Mouse (Mus musculus): Measurements from ENCODE around the gene Ankrd40. TPM values are rescaled to one million over a fixed set of nuclear protein-coding genes. Genes with fewer than 3 reads are reported as not detected.

Gene Ankrd40
- 22.9 and 24.5 TPM in 2 replicates for polyA plus RNA-seq (2015; fragmentation: Nextera tagmentation; extraction: Ambion mirVana)

DNA sequence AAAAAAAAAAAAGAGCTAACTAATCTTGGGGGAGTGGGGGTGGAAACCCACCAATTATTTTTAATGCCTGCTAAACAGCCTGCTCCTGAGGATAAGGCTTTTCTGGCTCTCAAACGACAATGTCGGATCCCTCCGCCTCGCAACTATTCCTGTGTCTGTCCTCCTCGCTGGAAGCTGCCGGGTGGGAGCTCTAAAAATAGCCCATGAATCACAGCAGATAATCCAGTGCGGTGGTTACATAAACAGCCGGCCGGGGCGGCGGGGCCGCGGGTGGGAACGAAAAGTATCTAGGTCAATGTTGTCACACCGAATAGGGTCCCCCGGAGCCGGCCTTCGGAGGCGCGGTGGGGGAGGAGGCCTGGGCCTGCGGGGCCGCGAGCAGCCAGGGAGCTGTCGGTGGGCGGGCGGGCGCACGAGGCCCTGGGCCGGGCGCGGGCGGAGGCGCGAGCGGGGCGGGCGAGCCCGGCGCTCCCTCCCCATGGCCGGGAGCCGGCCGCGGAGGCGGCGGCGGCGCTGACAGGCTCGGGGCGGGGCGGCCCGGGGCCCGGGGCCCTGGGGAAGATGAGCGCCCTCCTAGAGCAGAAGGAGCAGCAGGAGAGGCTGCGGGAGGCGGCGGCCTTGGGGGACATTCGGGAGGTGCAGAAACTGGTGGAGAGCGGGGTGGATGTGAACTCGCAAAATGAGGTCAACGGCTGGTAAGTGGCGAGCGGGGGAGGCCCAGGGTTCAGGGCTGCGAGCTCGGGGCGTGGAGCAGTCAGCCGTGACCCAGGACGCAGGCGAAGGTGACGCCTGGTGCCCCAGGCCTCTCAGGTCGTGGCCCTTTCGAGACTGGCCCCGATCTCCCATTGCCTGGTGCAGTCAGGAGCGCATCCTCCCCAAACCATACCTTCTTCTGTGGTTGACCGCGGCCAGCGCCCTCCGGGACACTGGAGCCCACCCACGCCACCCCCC is at the start of gene Ankrd40:
TSS of gene Ankrd40 (plus strand) at position 309 of the 951 bp plus-strand sequence.
- ATAC-seq (ENCODE audit: insufficient number of reproducible peaks, low FRiP score, low TSS enrichment, low read depth), result peak; percentile 90
- H3K36me3 ChIP-seq, result no peaks in the 10 kb centered on the region
- H3K9me3 ChIP-seq (replicated peaks), result no peaks in the 10 kb centered on the region
- H3K4me3 ChIP-seq (replicated peaks), result peak within 1 kb of the TSS; percentile 71
- peaks cover 26% of the 10 kb centered on the region for H3K4me1 ChIP-seq
- peak within 1 kb of the TSS; percentile 98 for H3K27ac ChIP-seq (replicated peaks)
- 1% methylated on average over 70 of the region's 78 CpGs for WGBS
- peak within 1 kb of the TSS; percentile 90 for H3K9ac ChIP-seq
- no peaks in the 10 kb centered on the region for H3K27me3 ChIP-seq
- H3K4me2 ChIP-seq (replicated peaks), result peak within 1 kb of the TSS; percentile 73

DNA sequence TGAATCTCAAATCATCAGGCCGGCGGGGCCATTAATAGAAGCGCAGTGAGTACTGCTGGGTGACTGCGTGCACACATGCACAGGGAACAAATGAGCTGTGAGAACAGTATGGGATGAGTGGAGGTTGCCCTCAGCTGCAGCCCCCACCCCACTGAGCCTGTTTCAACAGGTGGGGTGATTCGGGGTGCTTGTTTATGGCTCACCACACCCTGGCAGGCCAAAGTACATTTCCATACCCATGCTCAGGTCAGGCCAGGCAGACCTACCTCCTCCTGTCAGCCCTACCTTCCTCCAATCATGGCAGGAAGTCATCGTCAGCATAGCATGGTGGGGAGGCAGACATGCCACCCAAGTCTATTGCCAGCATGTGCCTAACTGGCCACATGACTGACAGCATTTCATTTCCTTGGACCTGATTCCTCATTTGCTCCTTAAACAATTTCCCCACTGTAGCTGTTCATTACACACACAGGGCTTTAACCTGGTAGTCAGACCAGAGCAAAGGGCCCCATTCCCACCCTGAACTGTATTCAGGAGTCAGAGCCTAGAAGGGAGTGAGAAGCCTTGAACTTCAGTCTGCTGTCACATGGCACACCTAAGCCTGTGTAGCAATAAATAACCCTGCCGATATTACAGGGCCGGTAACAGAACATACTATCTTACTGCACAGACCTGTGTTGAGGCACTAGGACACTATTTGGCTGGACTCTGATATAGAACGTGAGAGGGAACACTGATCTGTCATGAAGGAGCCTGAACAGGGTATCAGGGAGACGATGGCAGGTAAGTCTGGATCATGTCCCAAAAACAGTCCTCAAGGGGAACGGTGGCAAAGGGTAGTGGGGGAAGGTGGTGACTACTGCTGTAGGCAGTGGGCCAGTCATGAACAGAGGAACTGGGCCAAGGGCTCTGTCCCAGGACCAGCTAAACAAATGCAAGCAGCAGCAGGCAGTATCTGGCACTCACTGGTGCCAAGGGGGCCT is 46.3 kb upstream of the Ankrd40 start, which contains the start of gene Gm21885:
TSS of gene Gm21885 (plus strand) at position 675 of the 983 bp plus-strand sequence.
- WGBS, result 77% methylated on average over 11 of the region's 11 CpGs
- Histone ChIP-seq H3K9ac (no peak within 1 kb of the TSS), H3K4me3 (replicated peaks) (no peak within 1 kb of the TSS), H3K36me3 (peaks cover 21% of the 10 kb centered on the region), H3K4me2 (replicated peaks) (no peak within 1 kb of the TSS), H3K4me1 (peaks cover 5% of the 10 kb centered on the region; the same call in 1 of the 2 replicates), H3K9me3 (replicated peaks) (no peaks in the 10 kb centered on the region), H3K27me3 (no peaks in the 10 kb centered on the region), H3K27ac (replicated peaks) (no peak within 1 kb of the TSS)
- ATAC-seq (ENCODE audit: insufficient number of reproducible peaks, low FRiP score, low TSS enrichment, low read depth), result no peak

DNA sequence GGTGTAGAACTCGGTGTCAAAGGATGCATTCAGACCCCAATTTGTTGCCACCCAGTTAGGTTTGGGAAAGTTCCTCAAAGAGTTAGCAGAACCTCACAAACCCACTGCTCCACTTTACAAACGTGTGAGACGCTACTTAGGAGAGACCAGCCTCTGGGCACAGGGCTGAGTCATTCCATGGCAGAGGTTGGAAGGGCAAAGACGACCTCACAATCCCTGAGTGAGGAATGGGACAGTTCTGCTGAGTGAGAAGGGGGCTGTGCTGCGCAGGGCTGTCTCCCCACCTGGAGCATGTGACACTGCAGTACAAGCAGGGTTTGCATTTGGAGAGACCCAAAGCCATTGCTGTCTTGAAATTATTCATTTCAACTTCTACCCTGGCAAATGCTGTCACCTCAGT is 45.5 kb upstream of the Ankrd40 start:
- Histone ChIP-seq H3K27me3 (no peaks in the 10 kb centered on the region), H3K4me1 (peaks cover 3% of the 10 kb centered on the region; the same call in 1 of the 2 replicates), H3K9me3 (replicated peaks) (no peaks in the 10 kb centered on the region), H3K36me3 (peaks cover 29% of the 10 kb centered on the region), H3K4me3 (replicated peaks) (no peak overlapping the region), H3K4me2 (replicated peaks) (no peak overlapping the region), H3K9ac (no peak overlapping the region), H3K27ac (replicated peaks) (no peak overlapping the region)
- 59% methylated on average over 5 of the region's 5 CpGs for WGBS
- ATAC-seq (ENCODE audit: insufficient number of reproducible peaks, low FRiP score, low TSS enrichment, low read depth), result no peak

DNA sequence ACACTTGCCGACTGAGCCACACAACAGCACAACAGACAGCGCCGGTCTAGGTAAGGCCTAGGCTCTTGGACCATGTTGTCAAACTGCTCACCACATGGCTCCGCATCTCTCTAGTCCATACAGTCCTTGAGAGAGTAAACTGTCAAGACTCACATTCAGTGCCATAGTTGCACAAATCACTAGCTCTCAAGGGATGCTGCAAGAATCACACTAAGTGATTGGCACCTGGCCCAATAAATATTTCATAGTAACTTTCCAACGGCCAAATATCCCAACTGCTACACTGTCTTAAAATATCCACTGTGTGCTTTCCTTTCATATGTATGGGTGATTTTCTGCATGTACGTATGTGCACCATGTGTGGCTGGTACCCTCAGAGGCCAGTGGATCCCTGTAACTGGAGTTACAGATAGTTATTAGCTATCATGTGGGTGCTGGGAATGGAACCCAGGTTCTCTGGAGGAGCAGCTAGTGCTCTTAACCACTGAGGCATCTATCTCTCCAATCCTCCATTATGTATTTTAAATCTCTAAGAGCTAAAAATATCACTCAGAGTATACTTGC is 44.2 kb upstream of the Ankrd40 start:
- Histone ChIP-seq H3K9me3 (replicated peaks) (no peaks in the 10 kb centered on the region), H3K9ac (no peak overlapping the region), H3K36me3 (peaks cover 39% of the 10 kb centered on the region), H3K27ac (replicated peaks) (no peak overlapping the region), H3K4me1 (no peaks in the 10 kb centered on the region), H3K4me2 (replicated peaks) (no peak overlapping the region), H3K4me3 (replicated peaks) (no peak overlapping the region), H3K27me3 (no peaks in the 10 kb centered on the region)
- whole genome bisulfite sequencing, result 88% methylated on average over 6 of the region's 6 CpGs
- no peak for ATAC-seq (ENCODE audit: insufficient number of reproducible peaks, low FRiP score, low TSS enrichment, low read depth)

DNA sequence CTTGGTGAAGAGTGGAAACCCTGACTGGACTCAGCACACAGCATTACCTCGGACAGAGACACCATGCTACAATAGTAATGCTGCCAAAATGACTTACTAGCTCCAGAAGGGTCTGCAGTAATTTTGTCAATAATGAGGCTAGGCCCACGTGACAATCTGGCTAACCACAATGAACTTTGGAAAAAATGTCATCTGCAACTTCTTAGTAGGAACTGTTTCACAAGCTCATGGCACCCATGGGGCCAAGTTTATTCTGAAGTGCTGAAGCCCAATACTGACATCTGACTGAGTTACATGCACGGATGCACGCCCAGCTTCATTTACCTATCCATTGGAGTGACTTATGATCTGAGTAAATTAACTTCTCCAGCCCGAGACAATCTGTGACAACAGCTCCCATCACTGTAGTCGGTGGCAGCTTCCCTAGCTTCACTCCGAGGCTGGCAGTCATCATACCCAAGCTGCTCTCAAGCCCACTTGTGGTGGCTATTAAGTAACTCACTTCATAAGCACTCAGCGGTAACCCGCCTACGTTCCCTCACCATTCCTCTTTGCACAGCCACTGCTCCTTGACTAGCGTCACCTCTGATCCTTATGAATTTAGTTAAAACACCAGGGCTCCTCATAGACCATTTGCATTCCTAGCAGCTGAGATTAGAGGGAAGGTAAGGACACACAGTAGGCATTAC is 41.8 kb upstream of the Ankrd40 start:
- Histone ChIP-seq H3K27me3 (no peaks in the 10 kb centered on the region), H3K4me3 (replicated peaks) (no peak overlapping the region), H3K4me2 (replicated peaks) (no peak overlapping the region), H3K4me1 (no peaks in the 10 kb centered on the region), H3K27ac (replicated peaks) (no peak overlapping the region), H3K9ac (no peak overlapping the region), H3K36me3 (peaks cover 62% of the 10 kb centered on the region), H3K9me3 (replicated peaks) (no peaks in the 10 kb centered on the region)
- ATAC-seq (ENCODE audit: insufficient number of reproducible peaks, low FRiP score, low TSS enrichment, low read depth), result no peak
- 81% methylated on average over 11 of the region's 11 CpGs for WGBS

DNA sequence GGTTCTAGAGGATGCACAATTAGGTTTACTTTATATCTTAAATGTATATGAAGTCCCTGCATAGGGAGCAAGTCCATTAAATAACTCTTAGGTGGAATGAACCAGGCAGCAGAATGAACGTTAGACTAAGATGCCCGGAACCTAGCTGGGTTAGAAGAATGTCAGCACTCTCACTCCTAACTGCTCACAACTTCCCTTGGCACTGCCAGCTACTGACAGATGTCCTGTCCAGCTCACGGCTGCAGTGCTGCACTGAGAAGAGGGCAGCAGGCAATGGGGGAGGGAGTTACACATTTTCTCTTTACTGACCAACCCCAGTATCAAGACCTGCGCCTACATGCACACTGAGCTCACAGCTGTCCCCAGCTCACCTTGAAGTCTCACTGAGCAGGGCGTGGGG is 40.7 kb upstream of the Ankrd40 start:
- H3K4me2 ChIP-seq (replicated peaks), result no peak overlapping the region
- ATAC-seq (ENCODE audit: insufficient number of reproducible peaks, low FRiP score, low TSS enrichment, low read depth), result no peak

DNA sequence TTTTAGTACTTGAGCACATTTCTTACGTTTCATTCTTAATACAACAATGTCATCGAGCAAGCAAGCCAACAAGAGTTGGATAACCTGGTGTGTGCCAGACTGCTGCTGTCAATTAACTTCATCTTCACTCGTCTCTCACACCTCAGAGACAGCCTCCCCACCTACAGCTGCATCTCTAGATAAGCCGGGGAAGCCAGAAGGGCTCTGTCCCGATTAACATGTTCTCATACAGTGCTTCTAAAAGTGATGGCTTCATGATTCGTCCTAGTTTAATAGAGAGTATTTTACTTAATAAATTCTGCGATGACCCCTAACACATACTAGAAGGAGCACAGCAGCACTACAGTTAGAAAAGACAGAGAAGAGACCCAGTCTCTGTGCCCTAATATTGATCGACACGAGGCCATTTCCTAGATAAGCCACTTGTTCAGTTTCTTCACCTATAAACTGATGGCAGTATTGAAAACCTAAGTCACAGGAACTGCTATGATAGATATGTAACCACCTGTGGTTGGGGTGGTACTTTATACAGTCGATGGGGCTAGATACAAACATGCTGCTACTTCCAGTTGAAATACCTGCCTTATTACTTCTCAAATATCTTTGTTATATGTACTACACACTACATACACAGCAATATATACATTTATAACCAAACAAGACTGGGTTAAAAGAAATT is 37.6 kb upstream of the Ankrd40 start:
- WGBS, result 91% methylated on average over 10 of the region's 10 CpGs
- H3K27ac ChIP-seq (replicated peaks), result no peak overlapping the region
- H3K4me1 ChIP-seq, result no peaks in the 10 kb centered on the region
- H3K4me2 ChIP-seq (replicated peaks), result no peak overlapping the region
- no peaks in the 10 kb centered on the region for H3K27me3 ChIP-seq
- ATAC-seq (ENCODE audit: insufficient number of reproducible peaks, low FRiP score, low TSS enrichment, low read depth), result no peak
- H3K9me3 ChIP-seq (replicated peaks), result no peaks in the 10 kb centered on the region
- no peak overlapping the region for H3K9ac ChIP-seq
- peaks cover 86% of the 10 kb centered on the region for H3K36me3 ChIP-seq
- no peak overlapping the region for H3K4me3 ChIP-seq (replicated peaks)

More for the DNA sequence above, 40.7 kb upstream of the Ankrd40 start:
- Histone ChIP-seq H3K9me3 (replicated peaks) (no peaks in the 10 kb centered on the region), H3K4me3 (replicated peaks) (no peak overlapping the region), H3K27me3 (no peaks in the 10 kb centered on the region), H3K36me3 (peaks cover 71% of the 10 kb centered on the region), H3K4me1 (no peaks in the 10 kb centered on the region), H3K9ac (no peak overlapping the region), H3K27ac (replicated peaks) (no peak overlapping the region)
- 92% methylated on average over 5 of the region's 5 CpGs for WGBS

DNA sequence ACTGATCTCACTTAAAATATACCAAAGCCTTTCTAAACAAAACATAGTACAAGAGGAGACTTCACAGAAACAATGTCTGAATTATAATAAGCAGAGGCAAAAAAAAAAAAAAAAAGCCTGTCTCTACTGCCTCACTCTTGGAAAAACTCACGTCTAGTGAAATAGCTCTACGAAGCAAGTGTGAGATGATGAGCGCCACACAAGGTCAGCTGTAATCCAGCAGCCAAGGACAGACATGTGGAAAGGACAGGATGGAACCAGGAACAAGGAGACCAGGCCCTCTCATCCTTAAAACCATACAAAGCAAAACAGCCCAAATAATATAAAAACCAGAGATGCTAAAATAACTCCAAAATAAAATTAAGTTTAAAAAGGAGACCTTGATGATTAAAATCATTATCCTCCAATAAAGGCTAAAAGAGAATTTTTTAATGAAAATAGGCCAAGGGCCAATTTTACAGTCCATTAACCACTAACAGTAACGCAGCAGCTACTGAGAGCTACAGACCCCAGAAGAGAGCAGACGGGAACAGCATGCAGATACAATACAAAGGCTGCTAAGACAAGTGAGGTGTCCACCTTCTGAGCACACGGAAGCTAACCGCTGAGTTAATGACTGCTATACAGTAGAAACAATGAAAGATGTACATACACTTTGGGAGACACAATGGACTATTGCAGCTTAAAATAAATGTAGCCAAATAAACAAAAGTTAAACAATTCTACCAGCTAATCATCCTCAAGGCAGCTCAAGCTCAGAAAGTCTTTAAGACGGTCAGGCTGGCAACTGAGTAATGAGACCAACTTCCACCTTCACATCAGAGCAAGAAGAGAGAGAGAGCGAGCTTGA is 32.6 kb upstream of the Ankrd40 start:
- Histone ChIP-seq H3K9ac (no peak overlapping the region), H3K4me3 (replicated peaks) (no peak overlapping the region), H3K4me2 (replicated peaks) (no peak overlapping the region), H3K4me1 (no peaks in the 10 kb centered on the region), H3K36me3 (peaks cover 83% of the 10 kb centered on the region), H3K27ac (replicated peaks) (no peak overlapping the region), H3K9me3 (replicated peaks) (no peaks in the 10 kb centered on the region), H3K27me3 (no peaks in the 10 kb centered on the region)
- no peak for ATAC-seq (ENCODE audit: insufficient number of reproducible peaks, low FRiP score, low TSS enrichment, low read depth)
- WGBS, result 89% methylated on average over 9 of the region's 9 CpGs

DNA sequence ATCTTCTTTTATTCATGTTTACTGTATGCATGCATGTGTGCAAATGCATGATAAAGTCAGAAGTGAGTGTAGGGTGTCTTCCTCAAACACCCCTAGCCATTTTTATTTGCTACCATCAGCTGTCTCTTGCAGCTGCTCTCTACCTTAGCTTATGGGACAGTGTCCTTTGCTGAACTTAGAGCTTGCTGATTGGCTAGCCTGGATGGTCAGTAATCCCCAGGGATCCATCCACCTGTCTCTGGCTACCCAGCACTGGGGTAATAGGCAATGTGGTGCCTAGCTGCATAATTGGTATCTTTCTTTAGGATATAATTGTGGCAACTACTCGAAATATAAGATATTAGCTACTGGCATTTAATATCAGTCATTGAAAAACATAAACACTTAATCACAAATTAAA is 15.1 kb upstream of the Ankrd40 start:
- Histone ChIP-seq H3K9me3 (replicated peaks) (no peaks in the 10 kb centered on the region), H3K27ac (replicated peaks) (no peak overlapping the region), H3K9ac (no peak overlapping the region), H3K36me3 (no peaks in the 10 kb centered on the region), H3K27me3 (no peaks in the 10 kb centered on the region), H3K4me1 (peaks cover 16% of the 10 kb centered on the region; the same call in 1 of the 2 replicates), H3K4me2 (replicated peaks) (no peak overlapping the region), H3K4me3 (replicated peaks) (no peak overlapping the region)
- no peak for ATAC-seq (ENCODE audit: insufficient number of reproducible peaks, low FRiP score, low TSS enrichment, low read depth)
- 73% methylated on average over 1 of the region's 1 CpGs for WGBS
